ENCODE assay signal across 8 mouse cellular contexts in the genomic region with DNA sequence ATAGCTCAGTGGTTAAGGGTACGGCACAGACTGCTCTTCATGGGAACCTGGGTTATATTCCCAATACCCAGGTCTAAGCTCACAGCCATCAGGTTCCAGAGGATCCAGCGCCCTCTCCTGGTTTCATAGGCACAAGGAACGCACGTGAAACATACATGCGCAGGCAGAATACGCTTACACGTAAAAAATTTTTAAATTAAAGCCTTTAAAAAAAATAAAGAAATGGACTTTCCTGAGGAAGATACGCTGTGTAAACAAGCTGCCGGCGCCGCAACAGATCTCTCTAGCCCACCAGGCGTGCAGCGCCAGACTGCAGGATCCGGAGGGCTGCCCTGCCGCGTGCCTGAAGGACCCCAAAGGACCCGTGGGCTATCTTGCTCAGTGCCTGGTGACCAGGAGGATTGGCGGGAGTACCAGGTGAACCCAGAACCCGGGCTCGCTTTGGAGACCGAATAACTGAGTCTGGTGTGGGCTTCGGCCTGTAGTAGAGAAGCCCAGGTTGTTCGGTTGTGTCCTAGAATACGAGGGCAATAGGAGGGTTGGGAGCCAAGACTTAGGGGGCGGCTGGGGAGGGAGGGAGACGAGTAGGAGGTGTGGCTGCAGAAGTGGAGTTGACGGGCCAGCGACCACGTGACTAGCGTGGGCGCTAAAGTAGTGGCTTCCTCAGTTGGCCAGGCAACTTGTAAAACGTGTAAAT. TPM values are rescaled to one million over a fixed set of nuclear protein-coding genes. Genes with fewer than 3 reads are reported as not detected.
A peak's percentile ranks its signal among the peaks of the same experiment; 100 is the strongest.
DNase-seq lines count a peak whose midpoint lies in the region; ATAC-seq and TF ChIP-seq lines count a peak whose summit lies in the region.

TSS of gene Nme6 (plus strand) at position 359 of the 697 bp plus-strand sequence.

- DNase-seq in Patski (ENCODE audit: low read depth, low spot score), result peak; percentile 42
- DNase-seq in cerebellum, postnatal 14 days, result peak; percentile 88 to 90
- DNase-seq in frontal cortex, postnatal 25 days (ENCODE audit: low spot score in 2 of 2), result peak; percentile 76 to 79
- peak; percentile 91 for DNase-seq in hindbrain, embryonic 14.5 days (ENCODE audit: low spot score)
- peak; percentile 83 to 84 for DNase-seq in layer of hippocampus, postnatal 36 days
- DNase-seq in lung, postnatal 36 days, result peak; percentile 91
- peak; percentile 93 for DNase-seq in retina, postnatal 1 day
- DNase-seq in urinary bladder, adult 18-20 months (ENCODE audit: low spot score in 2 of 2), result peak; percentile 77 to 81

- H3K9ac ChIP-seq in hindbrain, embryonic 14.5 days, result peak within 1 kb of the TSS; percentile 62

- in situ Hi-C loops in Patski (cut with MboI; ENCODE audit: low pct_unique_long_range_greater_than_20kb), result no loop called here

- WGBS in hindbrain, embryonic 14.5 days, result under 1% methylated on average over 32 of the region's 32 CpGs

- CTCF ChIA-PET in Patski (lab: Charles Lee), result interaction anchor here (0.6 to 1.4 kb wide), 6 partner anchors 10 to 147 kb away, joined by 3 to 5 read pairs (median 4); no protein-coding TSS in a partner anchor

- no peaks in the 10 kb centered on the region for H3K9me3 ChIP-seq in hindbrain, embryonic 14.5 days (ENCODE audit: control insufficient read depth, low read length)

- peaks cover 10% of the 10 kb centered on the region for H3K36me3 ChIP-seq in hindbrain, embryonic 14.5 days (replicated peaks; ENCODE audit: control insufficient read depth, insufficient read depth)

- peak; percentile 91 for TF ChIP-seq CTCF in Patski (IDR thresholded peaks at IDR 0.05)

- H3K4me1 ChIP-seq in hindbrain, embryonic 14.5 days (replicated peaks; ENCODE audit: control insufficient read depth, insufficient read depth, low read length), result peaks cover 7% of the 10 kb centered on the region; the same call in 1 of the 2 replicates

- peak within 1 kb of the TSS; percentile 51 for H3K4me3 ChIP-seq in hindbrain, embryonic 14.5 days (replicated peaks; ENCODE audit: low read length)

- H3K27me3 ChIP-seq in Patski, result no peaks in the 10 kb centered on the region
- no peaks in the 10 kb centered on the region for H3K27me3 ChIP-seq in hindbrain, embryonic 14.5 days (ENCODE audit: control insufficient read depth, insufficient read depth, low read length)

- H3K4me2 ChIP-seq in hindbrain, embryonic 14.5 days (replicated peaks), result peak within 1 kb of the TSS; percentile 82

- H3K27ac ChIP-seq in hindbrain, embryonic 14.5 days, result peak within 1 kb of the TSS; percentile 82

- peak; percentile 92 for ATAC-seq in Patski
- ATAC-seq in hindbrain, embryonic 14.5 days (ENCODE audit: low FRiP score), result peak; percentile 97

- POLR2A ChIA-PET in Patski (lab: Charles Lee), result interaction anchor here (1.7 kb wide), 1 partner anchor 13 kb away, joined by 7 read pairs; no protein-coding TSS in a partner anchor

RNA-seq across cellular contexts. Expression of gene Nme6, which starts in this region (rescaled TPM):
- 25.0 TPM for polyA plus RNA-seq in Patski (2021)
- 64.2 and 64.3 TPM in 2 replicates for polyA plus RNA-seq in hindbrain, embryonic 14.5 days (2014; fragmentation: Nextera tagmentation; extraction: Ambion mirVana)
- total RNA-seq in layer of hippocampus, postnatal 36 days (2021), result 10 to 100 TPM in 1 of 2 experiments, 1 to 10 TPM in 1; 8.3 to 10.1 TPM

Comparison
In these comparisons a context has a peak if more than half of its experiments do, and no peak if none do; other contexts are left out.
1. Peak in every context shown above with its lines: DNase-seq, ATAC-seq, H3K4me3 ChIP-seq and H3K27ac ChIP-seq.
2. DNase-seq: peak in every context shown above with its lines; median percentile 93 in retina, postnatal 1 day; 91 in hindbrain, embryonic 14.5 days; 91 in lung, postnatal 36 days; 89 in cerebellum, postnatal 14 days; 84 in layer of hippocampus, postnatal 36 days; 79 in urinary bladder, adult 18-20 months; 78 in frontal cortex, postnatal 25 days; 42 in Patski.